Mouse (Mus musculus) embryonic facial prominence, embryonic 10.5 days (tissue): Measurements from ENCODE around the gene Mbd3. TPM values are rescaled to one million over a fixed set of nuclear protein-coding genes. Genes with fewer than 3 reads are reported as not detected.
"Not testable (repeated sequence)": the region's sequence is repeated elsewhere in the genome, so short reads cannot be mapped to it uniquely, and the experiment has no call there.

ENCODE experiments used
- DNase-seq: peaks from one replicate; pipeline ENCODE4 v3.0.0-alpha.2; 2017; ENCODE audit warnings: low spot score
- H3K27ac ChIP-seq: fragments of 300-500 bp; sonication (generic); replicated peaks from 2 replicates; pipeline ENCODE4 v1.5.1; 2016; ENCODE audit warnings: mild to moderate bottlenecking
- H3K27me3 ChIP-seq: fragments of 300-500 bp; sonication (generic); replicated peaks from 2 replicates; pipeline ENCODE4 v1.6.1; 2016; ENCODE audit warnings: low read depth, mild to moderate bottlenecking; ENCODE audit not compliant: poor library complexity, severe bottlenecking
- H3K36me3 ChIP-seq: fragments of 300-500 bp; sonication (generic); replicated peaks from 2 replicates; pipeline ENCODE4 v1.6.1; 2016; ENCODE audit warnings: mild to moderate bottlenecking, moderate library complexity
- H3K4me1 ChIP-seq: fragments of 300-500 bp; sonication (generic); 2 replicates; pipeline ENCODE4 v1.6.1; 2016
- H3K4me3 ChIP-seq: fragments of 300-500 bp; sonication (generic); 2 replicates; pipeline ENCODE4 v1.5.1; 2016; ENCODE audit warnings: mild to moderate bottlenecking, moderate library complexity
- H3K9me3 ChIP-seq: fragments of 300-500 bp; sonication (generic); 2 replicates; pipeline ENCODE4 v1.6.1; 2016; ENCODE audit warnings: mild to moderate bottlenecking
- WGBS: fragments of 180-500 bp; shearing (Covaris S2); methylation state at CpG from one replicate; pipeline ENCODE4 v1.1.7; 2016; 5-methylcytosine and 5-hydroxymethylcytosine counted together
- polyA plus RNA-seq: library from polyadenylated mRNA; unstranded; fragments of >200 nt; fragmentation: Nextera tagmentation; extraction: Ambion mirVana; gene quantifications from 2 replicates; pipeline ENCODE4 v1.2.1, GENCODE M21; 2016

Gene Mbd3
- polyA plus RNA-seq, 1 experiment from 2014 or later: 371 TPM

- no peak for DNase-seq
- H3K9me3 ChIP-seq: no peaks in the 10 kb centered on the region
- H3K36me3 ChIP-seq: no peaks in the 10 kb centered on the region
- peaks cover 44% of the 10 kb centered on the region for H3K4me1 ChIP-seq
- H3K27ac ChIP-seq: no peak overlapping the region
- H3K27me3 ChIP-seq: peaks cover 100% of the 10 kb centered on the region
- H3K4me3 ChIP-seq: no peak overlapping the region
- 68% methylated on average over 8 of the region's 8 CpGs for WGBS
Observed at GRCm38 (mm10) chr10:80352727-80353126, 46.6 kb downstream of the Mbd3 start.

DNA sequence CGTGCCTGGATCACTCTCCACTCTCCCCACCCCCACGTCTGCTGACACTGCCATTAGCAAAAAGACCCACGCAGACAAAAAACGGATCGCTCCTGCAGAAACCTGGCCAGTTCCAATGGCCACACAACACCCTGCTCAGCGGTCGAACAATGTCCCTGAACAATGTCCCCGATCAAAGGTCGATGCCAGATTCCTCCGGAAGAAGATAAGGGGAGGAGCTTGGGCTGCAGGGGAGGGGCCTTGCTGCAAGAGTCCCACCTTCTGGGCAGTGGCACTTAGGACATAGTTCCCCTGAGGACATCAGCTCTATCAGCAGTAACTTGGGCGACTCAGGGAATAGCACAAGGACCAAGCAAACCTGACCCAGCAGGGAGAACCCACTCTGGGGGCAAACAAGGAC, 47.5 kb downstream of the Mbd3 start:
- no peak overlapping the region for H3K27ac ChIP-seq
- WGBS: 26% methylated on average over 11 of the region's 11 CpGs
- peaks cover 42% of the 10 kb centered on the region for H3K4me1 ChIP-seq
- DNase-seq: no peak
- no peaks in the 10 kb centered on the region for H3K36me3 ChIP-seq
- H3K4me3 ChIP-seq: no peak overlapping the region
- no peaks in the 10 kb centered on the region for H3K9me3 ChIP-seq
- H3K27me3 ChIP-seq: peaks cover 100% of the 10 kb centered on the region

GRCm38 (mm10) chr10:80350292-80350691, 49.1 kb downstream of the Mbd3 start:
- Histone ChIP-seq H3K36me3 (no peaks in the 10 kb centered on the region), H3K27me3 (peaks cover 100% of the 10 kb centered on the region), H3K27ac (no peak overlapping the region), H3K4me1 (peaks cover 30% of the 10 kb centered on the region), H3K4me3 (peak overlapping the region; percentile 19; the same call in 1 of the 2 replicates), H3K9me3 (no peaks in the 10 kb centered on the region)
- DNase-seq: peak; percentile 90
- WGBS: 6% methylated on average over 7 of the region's 7 CpGs

DNA sequence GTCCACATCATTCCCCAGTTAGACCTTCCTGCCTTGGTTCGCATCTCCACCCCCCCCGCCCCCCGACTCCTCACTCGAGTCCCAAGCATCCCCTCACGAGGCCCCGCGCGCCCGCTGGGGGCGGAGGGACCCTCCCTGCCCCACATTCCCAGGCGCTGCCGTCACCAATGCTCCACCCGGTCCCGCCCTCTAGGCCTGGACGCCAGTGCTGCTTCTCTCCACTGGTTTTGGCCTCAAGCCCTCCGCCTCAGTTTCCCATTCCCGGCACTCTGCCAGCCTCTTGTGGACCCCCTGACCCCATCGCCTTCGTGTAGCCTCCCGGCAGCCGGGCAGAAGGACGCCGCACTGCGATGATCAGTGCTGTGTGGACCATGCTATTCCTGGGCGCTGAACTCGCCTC, 50.4 kb downstream of the Mbd3 start:
- 16% methylated on average over 26 of the region's 26 CpGs for WGBS
- peak; percentile 41 for DNase-seq
- Histone ChIP-seq H3K4me1 (peaks cover 39% of the 10 kb centered on the region), H3K27me3 (peaks cover 100% of the 10 kb centered on the region), H3K4me3 (peak overlapping the region; percentile 47), H3K36me3 (no peaks in the 10 kb centered on the region), H3K9me3 (no peaks in the 10 kb centered on the region), H3K27ac (no peak overlapping the region)

- no peaks in the 10 kb centered on the region for H3K9me3 ChIP-seq
- DNase-seq: peak; percentile 80
- peaks cover 100% of the 10 kb centered on the region for H3K27me3 ChIP-seq
- peaks cover 46% of the 10 kb centered on the region for H3K4me1 ChIP-seq
- H3K27ac ChIP-seq: peak within 1 kb of the TSS; percentile 49; the same call in 1 of the 2 replicates
- no peaks in the 10 kb centered on the region for H3K36me3 ChIP-seq
- under 1% methylated on average over 42 of the region's 42 CpGs for WGBS
- peak within 1 kb of the TSS; percentile 47 for H3K4me3 ChIP-seq
Observed at GRCm38 (mm10) chr10:80348244-80348781, 51.0 kb downstream of the Mbd3 start, which contains the start of gene Adamtsl5. Gene Adamtsl5 (minus strand): TSS chr10:80348412.

- no peak for DNase-seq
- no peaks in the 10 kb centered on the region for H3K9me3 ChIP-seq
- peaks cover 100% of the 10 kb centered on the region for H3K27me3 ChIP-seq
- WGBS: 18% methylated on average over 17 of the region's 17 CpGs
- H3K4me1 ChIP-seq: peaks cover 53% of the 10 kb centered on the region
- H3K4me3 ChIP-seq: peak overlapping the region; percentile 47
- H3K27ac ChIP-seq: no peak overlapping the region
- no peaks in the 10 kb centered on the region for H3K36me3 ChIP-seq
Observed at GRCm38 (mm10) chr10:80347514-80347967, 51.8 kb downstream of the Mbd3 start.

DNA sequence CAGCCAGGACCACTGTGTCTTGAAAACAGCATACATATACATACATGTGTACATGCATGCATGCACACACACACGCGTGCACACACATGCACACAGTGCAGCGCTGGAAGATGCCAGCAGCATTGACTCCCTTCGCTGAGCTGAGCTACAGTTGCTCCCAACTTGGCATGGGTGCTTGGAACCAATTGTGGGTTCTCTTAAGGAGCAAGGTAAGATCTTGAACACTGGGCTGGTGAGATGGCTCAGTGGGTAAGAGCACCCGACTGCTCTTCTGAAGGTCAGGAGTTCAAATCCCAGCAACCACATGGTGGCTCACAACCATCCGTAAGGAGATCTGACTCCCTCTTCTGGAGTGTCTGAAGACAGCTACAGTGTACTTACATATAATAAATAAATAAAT, 53.4 kb downstream of the Mbd3 start:
- not testable (repeated sequence) for H3K4me3 ChIP-seq, DNase-seq, H3K27ac ChIP-seq, H3K36me3 ChIP-seq, H3K9me3 ChIP-seq
- 73% methylated on average over 6 of the region's 6 CpGs for WGBS
- Histone ChIP-seq H3K4me1 (peaks cover 69% of the 10 kb centered on the region), H3K27me3 (peaks cover 100% of the 10 kb centered on the region)

- Histone ChIP-seq H3K27ac (0 out of 2 replicates have a peak overlapping the region, but pooled peaks have one; percentile 6), H3K27me3 (peaks cover 100% of the 10 kb centered on the region), H3K4me3 (peak overlapping the region; percentile 37), H3K9me3 (no peaks in the 10 kb centered on the region), H3K36me3 (no peaks in the 10 kb centered on the region), H3K4me1 (peaks cover 71% of the 10 kb centered on the region)
- peak; percentile 63 for DNase-seq
- WGBS: 1% methylated on average over 16 of the region's 16 CpGs
Observed at GRCm38 (mm10) chr10:80345122-80345521, 54.2 kb downstream of the Mbd3 start.

- Histone ChIP-seq H3K4me3 (peak overlapping the region; percentile 37; the same call in 1 of the 2 replicates), H3K27ac (no peak overlapping the region), H3K4me1 (peaks cover 72% of the 10 kb centered on the region), H3K36me3 (no peaks in the 10 kb centered on the region), H3K9me3 (no peaks in the 10 kb centered on the region), H3K27me3 (peaks cover 99% of the 10 kb centered on the region)
- WGBS: 36% methylated on average over 9 of the region's 9 CpGs
- DNase-seq: no peak
Observed at GRCm38 (mm10) chr10:80344131-80344661, 55.2 kb downstream of the Mbd3 start.

- Histone ChIP-seq H3K36me3 (no peaks in the 10 kb centered on the region), H3K4me3 (peak overlapping the region; percentile 57), H3K4me1 (peaks cover 65% of the 10 kb centered on the region), H3K27me3 (peaks cover 92% of the 10 kb centered on the region), H3K9me3 (no peaks in the 10 kb centered on the region), H3K27ac (peak overlapping the region; percentile 40; the same call in 1 of the 2 replicates)
- no peak for DNase-seq
- 27% methylated on average over 13 of the region's 13 CpGs for WGBS
Observed at GRCm38 (mm10) chr10:80343425-80343895, 55.9 kb downstream of the Mbd3 start.

DNA sequence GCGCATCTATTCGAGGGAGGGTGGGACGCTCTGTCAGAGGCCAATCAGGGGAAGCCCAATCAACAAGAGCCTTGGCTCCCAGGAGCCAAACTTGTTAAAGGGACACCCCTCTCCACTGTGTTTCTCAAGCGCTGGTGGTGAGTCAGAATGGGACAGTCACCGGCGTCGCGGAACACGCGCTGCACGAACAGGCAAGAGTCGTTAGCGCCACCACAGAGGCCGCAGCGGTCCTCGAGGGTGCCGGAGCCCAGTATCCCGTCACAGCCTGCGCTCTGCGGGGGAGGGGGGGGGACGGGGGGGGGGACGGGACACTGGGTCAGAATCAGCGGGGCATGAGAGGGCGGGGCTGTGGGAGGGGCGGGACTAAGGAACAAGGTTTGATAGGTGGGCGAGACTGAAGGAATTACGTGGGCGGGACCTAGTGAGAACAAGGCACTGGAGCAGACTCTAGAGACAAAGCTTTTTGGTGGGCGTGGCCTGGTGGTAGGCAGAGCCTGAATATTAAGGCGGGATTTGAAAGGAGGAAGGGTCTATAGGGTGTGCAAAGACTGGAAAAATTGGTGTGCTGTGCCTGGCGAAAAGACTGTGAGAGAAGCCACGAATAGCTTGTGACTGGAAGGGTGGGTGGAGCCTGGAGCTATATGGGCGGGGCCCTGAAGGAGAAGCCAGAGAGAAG, 56.5 kb downstream of the Mbd3 start:
- H3K9me3 ChIP-seq: no peaks in the 10 kb centered on the region
- WGBS: under 1% methylated on average over 33 of the region's 33 CpGs
- peaks cover 92% of the 10 kb centered on the region for H3K27me3 ChIP-seq
- 0 out of 2 replicates have a peak overlapping the region, but pooled peaks have one; percentile 26 for H3K27ac ChIP-seq
- H3K36me3 ChIP-seq: no peaks in the 10 kb centered on the region
- DNase-seq: peak; percentile 77
- peaks cover 59% of the 10 kb centered on the region for H3K4me1 ChIP-seq
- H3K4me3 ChIP-seq: peak overlapping the region; percentile 57
